Mouse (Mus musculus) lung, postnatal 36 days (tissue): ENCODE results near the gene Boll.
A peak's percentile ranks its signal among the peaks of the same experiment; 100 is the strongest.
"Not testable (repeated sequence)": the region's sequence is repeated elsewhere in the genome, so short reads cannot be mapped to it uniquely, and the experiment has no call there.

Experiments
- DNase-seq: peaks from one replicate; pipeline ENCODE4 v3.0.0; 2022; ENCODE audit warnings: mixed read lengths

The Boll gene

GRCm38 (mm10) chr1:55363044-55363565 lies at the start of gene Boll:
Gene Boll, minus strand, starts transcription at chr1:55363469.
- peak; percentile 71 for DNase-seq

GRCm38 (mm10) chr1:55412569-55412968 lies 49.3 kb upstream of the Boll start:
- DNase-seq = no peak

- no peak for DNase-seq
Measured at GRCm38 (mm10) chr1:55411079-55411478, 47.8 kb upstream of the Boll start.

GRCm38 (mm10) chr1:55410670-55411069 lies 47.4 kb upstream of the Boll start:
- no peak for DNase-seq

GRCm38 (mm10) chr1:55406531-55407375 lies 43.5 kb upstream of the Boll start:
- peak; percentile 20 for DNase-seq

GRCm38 (mm10) chr1:55406023-55406413 lies 42.7 kb upstream of the Boll start:
- DNase-seq = peak; percentile 62

GRCm38 (mm10) chr1:55405272-55406022 lies 42.2 kb upstream of the Boll start, which contains the start of gene Plcl1:
Gene Plcl1, plus strand, starts transcription at chr1:55405921.
- peak; percentile 97 for DNase-seq

GRCm38 (mm10) chr1:55404439-55404838 lies 41.2 kb upstream of the Boll start:
- peak; percentile 90 for DNase-seq

- DNase-seq = no peak
Measured at GRCm38 (mm10) chr1:55399891-55400290, 36.6 kb upstream of the Boll start.

- DNase-seq = peak; percentile 83
Measured at GRCm38 (mm10) chr1:55383114-55383773, 20.0 kb upstream of the Boll start.

GRCm38 (mm10) chr1:55380527-55380926 lies 17.3 kb upstream of the Boll start:
- DNase-seq = no peak

GRCm38 (mm10) chr1:55372626-55373025 lies 9.4 kb upstream of the Boll start:
- no peak for DNase-seq

- peak; percentile 54 for DNase-seq
Measured at GRCm38 (mm10) chr1:55363586-55363985, 317 bp upstream of the Boll start.

- no peak for DNase-seq
Measured at GRCm38 (mm10) chr1:55362634-55363033, 635 bp downstream of the Boll start.

GRCm38 (mm10) chr1:55351914-55352313 lies 11.4 kb downstream of the Boll start:
- DNase-seq = not testable (repeated sequence)

- DNase-seq = not testable (repeated sequence)
Measured at GRCm38 (mm10) chr1:55325496-55325895, 37.8 kb downstream of the Boll start.

GRCm38 (mm10) chr1:55301077-55301476 lies 62.2 kb downstream of the Boll start:
- DNase-seq = no peak

- DNase-seq = no peak
Measured at GRCm38 (mm10) chr1:55279081-55279480, 84.2 kb downstream of the Boll start.

- no peak for DNase-seq
Measured at GRCm38 (mm10) chr1:55265447-55265846, 97.8 kb downstream of the Boll start.

- no peak for DNase-seq
Measured at GRCm38 (mm10) chr1:55264385-55264784, 98.9 kb downstream of the Boll start.

GRCm38 (mm10) chr1:55246374-55246773 lies 116.9 kb downstream of the Boll start:
- no peak for DNase-seq

GRCm38 (mm10) chr1:55239237-55239636 lies 124.0 kb downstream of the Boll start:
- DNase-seq = peak; percentile 66

GRCm38 (mm10) chr1:55238496-55238895 lies 124.8 kb downstream of the Boll start:
- no peak for DNase-seq
